Mouse (Mus musculus) G1E (cell line): ENCODE results near the gene Dnajb7.

Experiments used
- CTCF ChIP-seq: IDR thresholded peaks from 2 replicates; pipeline ENCODE4 v1.5.1; 2012; ENCODE audit warnings: low read depth, low read length, inconsistent platforms, mixed read lengths
- GATA1 ChIP-seq: IDR thresholded peaks from 2 replicates; pipeline ENCODE4 v1.6.1; 2012; ENCODE audit warnings: borderline replicate concordance, low read length, inconsistent platforms, mixed read lengths
- GATA2 ChIP-seq: IDR thresholded peaks from 2 replicates; pipeline ENCODE4 v1.6.1; 2012; ENCODE audit warnings: low read depth, low read length, inconsistent platforms, borderline replicate concordance
- POLR2AphosphoS5 ChIP-seq: IDR thresholded peaks from 2 replicates; pipeline ENCODE4 v1.6.1; 2012; ENCODE audit warnings: low read depth, low read length, inconsistent platforms; ENCODE audit not compliant: insufficient replicate concordance

GRCm38 (mm10) chr15:81399638-81400315, 8.3 kb downstream of the Dnajb7 start, which contains the start of the genes St13 and Xpnpep3:
- TF ChIP-seq GATA2 (no peak), CTCF (no peak), POLR2AphosphoS5 (no peak), GATA1 (no peak)
